Mouse (Mus musculus) embryonic facial prominence, embryonic 10.5 days (tissue): ENCODE measurements around the gene Pitx2. TPM values are rescaled to one million over a fixed set of nuclear protein-coding genes. Genes with fewer than 3 reads are reported as not detected.
A peak's percentile ranks its signal among the peaks of the same experiment; 100 is the strongest.

Source experiments
- DNase-seq: peaks from one replicate; pipeline ENCODE4 v3.0.0-alpha.2; 2017; ENCODE audit warnings: low spot score
- H3K27ac ChIP-seq: fragments of 300-500 bp; sonication (generic); replicated peaks from 2 replicates; pipeline ENCODE4 v1.5.1; 2016; ENCODE audit warnings: mild to moderate bottlenecking
- H3K27me3 ChIP-seq: fragments of 300-500 bp; sonication (generic); replicated peaks from 2 replicates; pipeline ENCODE4 v1.6.1; 2016; ENCODE audit warnings: low read depth, mild to moderate bottlenecking; ENCODE audit not compliant: poor library complexity, severe bottlenecking
- H3K36me3 ChIP-seq: fragments of 300-500 bp; sonication (generic); replicated peaks from 2 replicates; pipeline ENCODE4 v1.6.1; 2016; ENCODE audit warnings: mild to moderate bottlenecking, moderate library complexity
- H3K4me1 ChIP-seq: fragments of 300-500 bp; sonication (generic); 2 replicates; pipeline ENCODE4 v1.6.1; 2016
- H3K4me3 ChIP-seq: fragments of 300-500 bp; sonication (generic); 2 replicates; pipeline ENCODE4 v1.5.1; 2016; ENCODE audit warnings: mild to moderate bottlenecking, moderate library complexity
- H3K9me3 ChIP-seq: fragments of 300-500 bp; sonication (generic); 2 replicates; pipeline ENCODE4 v1.6.1; 2016; ENCODE audit warnings: mild to moderate bottlenecking
- WGBS: fragments of 180-500 bp; shearing (Covaris S2); methylation state at CpG from one replicate; pipeline ENCODE4 v1.1.7; 2016; 5-methylcytosine and 5-hydroxymethylcytosine counted together
- polyA plus RNA-seq: library from polyadenylated mRNA; unstranded; fragments of >200 nt; fragmentation: Nextera tagmentation; extraction: Ambion mirVana; gene quantifications from 2 replicates; pipeline ENCODE4 v1.2.1, GENCODE M21; 2016

The Pitx2 gene
- polyA plus RNA-seq, 1 experiment from 2014 or later: 41.4 TPM

DNA sequence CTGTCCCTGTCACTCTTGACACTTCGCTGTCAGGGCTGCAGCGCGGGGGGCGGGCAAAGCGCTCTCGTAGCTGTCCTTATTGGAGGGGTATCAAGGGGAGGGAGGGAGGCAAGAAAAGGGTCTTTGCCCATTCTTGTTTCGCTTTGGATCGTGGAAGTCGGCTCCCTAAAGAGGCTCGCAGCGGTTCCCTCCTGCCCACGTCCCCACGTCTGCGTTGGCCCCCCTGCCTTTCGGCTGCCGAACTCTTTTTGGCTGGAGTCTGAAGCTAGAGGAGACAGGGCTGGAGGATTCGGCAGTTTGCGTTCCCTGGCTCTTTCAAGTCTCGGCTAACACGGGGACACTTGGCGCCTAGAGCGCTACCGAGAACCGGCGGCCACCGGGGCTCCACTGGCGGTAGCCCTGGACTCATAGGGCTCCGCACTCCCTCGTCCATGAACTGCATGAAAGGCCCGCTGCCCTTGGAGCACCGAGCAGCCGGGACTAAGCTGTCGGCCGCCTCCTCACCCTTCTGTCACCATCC lies 14.5 kb downstream of the Pitx2 start:
- Histone ChIP-seq H3K27ac (peak overlapping the region; percentile 73), H3K9me3 (no peaks in the 10 kb centered on the region), H3K4me3 (peak overlapping the region; percentile 64), H3K27me3 (peaks cover 100% of the 10 kb centered on the region), H3K4me1 (peaks cover 41% of the 10 kb centered on the region), H3K36me3 (no peaks in the 10 kb centered on the region)
- under 1% methylated on average over 34 of the region's 34 CpGs for WGBS
- DNase-seq: no peak

DNA sequence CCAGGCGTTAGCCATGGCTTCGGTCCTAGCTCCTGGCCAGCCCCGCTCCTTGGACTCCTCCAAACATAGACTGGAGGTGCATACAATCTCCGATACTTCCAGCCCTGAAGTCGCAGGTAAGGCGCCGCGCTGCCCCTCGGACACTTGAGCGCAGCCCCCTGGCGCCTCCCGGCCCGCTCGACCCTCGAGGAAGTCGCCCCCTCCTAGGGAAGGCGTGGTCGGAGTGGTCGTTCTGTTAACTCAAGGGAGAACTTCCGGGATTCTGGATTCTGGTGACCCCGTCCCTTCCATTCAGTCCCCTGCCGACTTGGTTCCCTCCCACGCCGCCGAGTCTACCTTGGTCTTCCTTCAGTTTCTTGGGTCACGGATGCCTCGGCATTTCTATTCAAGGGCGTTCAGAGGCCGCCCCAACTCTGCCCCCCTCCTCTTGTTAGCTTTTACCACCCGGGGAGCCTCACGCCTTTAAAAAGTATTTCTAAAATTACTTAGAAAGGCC lies 15.0 kb downstream of the Pitx2 start:
- Histone ChIP-seq H3K27ac (peak overlapping the region; percentile 73), H3K36me3 (no peaks in the 10 kb centered on the region), H3K27me3 (peaks cover 100% of the 10 kb centered on the region), H3K4me3 (peak overlapping the region; percentile 64), H3K4me1 (peaks cover 41% of the 10 kb centered on the region), H3K9me3 (no peaks in the 10 kb centered on the region)
- WGBS: under 1% methylated on average over 31 of the region's 31 CpGs
- DNase-seq: peak; percentile 70

DNA sequence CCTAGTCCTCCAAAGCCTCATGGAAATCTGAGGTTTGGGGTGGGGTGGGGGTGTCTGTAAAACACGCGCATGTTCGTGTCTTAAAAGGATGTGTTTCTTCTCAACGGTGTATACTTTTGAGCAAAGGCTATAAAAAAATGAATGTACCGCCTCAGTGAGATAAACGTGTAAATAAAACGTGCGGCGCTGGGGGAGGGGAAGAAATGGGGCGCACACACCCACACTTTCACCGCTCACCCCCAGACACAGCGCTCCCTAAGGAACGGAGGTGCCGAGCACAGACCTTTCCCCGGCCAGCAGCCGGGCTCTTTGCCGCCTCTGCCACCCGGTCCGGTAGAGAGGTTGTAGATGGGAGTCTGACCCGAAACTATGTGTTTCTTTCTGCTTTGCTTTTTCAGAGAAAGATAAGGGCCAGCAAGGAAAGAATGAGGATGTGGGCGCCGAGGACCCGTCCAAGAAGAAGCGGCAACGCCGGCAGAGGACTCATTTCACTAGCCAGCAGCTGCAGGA lies 15.6 kb downstream of the Pitx2 start:
- WGBS: under 1% methylated on average over 26 of the region's 26 CpGs
- Histone ChIP-seq H3K4me3 (peak overlapping the region; percentile 64), H3K36me3 (no peaks in the 10 kb centered on the region), H3K27ac (peak overlapping the region; percentile 73), H3K27me3 (peaks cover 100% of the 10 kb centered on the region), H3K9me3 (no peaks in the 10 kb centered on the region), H3K4me1 (peaks cover 42% of the 10 kb centered on the region)
- peak; percentile 65 for DNase-seq

DNA sequence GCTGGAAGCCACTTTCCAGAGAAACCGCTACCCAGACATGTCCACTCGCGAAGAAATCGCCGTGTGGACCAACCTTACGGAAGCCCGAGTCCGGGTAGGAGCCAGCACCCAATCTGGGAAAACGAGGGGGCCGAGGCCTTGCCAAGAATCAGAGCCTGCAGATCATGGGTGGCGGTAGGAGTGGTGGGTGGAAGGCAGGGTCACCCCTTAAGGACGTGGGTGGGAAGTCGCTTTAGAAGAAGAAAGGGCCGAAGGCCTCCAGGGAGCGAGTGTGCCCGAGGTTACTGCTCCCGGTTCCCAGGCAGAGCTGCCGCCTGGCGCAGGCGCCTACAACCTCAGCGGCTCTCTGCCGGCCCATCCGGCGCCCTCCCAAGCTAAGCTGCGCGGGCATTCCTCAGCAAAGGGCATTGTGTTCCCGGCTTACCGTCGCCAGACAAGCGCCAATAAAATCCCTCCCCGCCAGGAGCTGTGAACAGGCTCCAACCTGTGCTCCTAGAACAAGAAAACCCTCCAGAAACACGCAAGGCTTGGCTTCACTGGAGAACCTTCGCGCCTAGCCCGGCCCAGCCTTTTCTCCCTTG lies 16.2 kb downstream of the Pitx2 start:
- Histone ChIP-seq H3K27ac (peak overlapping the region; percentile 73), H3K36me3 (no peaks in the 10 kb centered on the region), H3K4me3 (peak overlapping the region; percentile 64), H3K4me1 (peaks cover 47% of the 10 kb centered on the region), H3K27me3 (peaks cover 100% of the 10 kb centered on the region), H3K9me3 (no peaks in the 10 kb centered on the region)
- peak; percentile 80 for DNase-seq
- WGBS: 1% methylated on average over 35 of the region's 35 CpGs

DNA sequence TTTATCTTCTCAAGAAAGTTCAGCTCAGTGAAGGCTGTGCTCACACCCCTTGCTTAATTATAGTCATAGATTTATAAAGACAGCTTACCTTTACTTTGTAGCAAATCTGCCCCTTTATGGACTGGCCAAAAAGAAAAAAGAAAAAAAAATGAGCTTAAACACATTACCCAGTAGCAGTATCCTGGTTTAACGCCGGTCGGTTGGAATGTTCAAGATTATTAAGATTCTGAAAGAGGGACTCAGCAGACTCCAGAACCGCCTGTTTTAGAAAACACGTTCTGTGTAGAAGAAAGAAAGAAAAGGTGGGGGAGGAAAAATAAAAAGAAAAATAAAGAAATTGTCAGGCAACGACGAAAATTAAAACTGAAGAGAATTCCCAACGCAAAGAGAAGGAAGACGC lies 16.8 kb downstream of the Pitx2 start:
- DNase-seq: no peak
- Histone ChIP-seq H3K27ac (0 out of 2 replicates have a peak overlapping the region, but pooled peaks have one; percentile 65), H3K36me3 (no peaks in the 10 kb centered on the region), H3K4me1 (peaks cover 50% of the 10 kb centered on the region), H3K27me3 (peaks cover 100% of the 10 kb centered on the region), H3K9me3 (no peaks in the 10 kb centered on the region), H3K4me3 (peak overlapping the region; percentile 64)
- WGBS: 2% methylated on average over 9 of the region's 9 CpGs

DNA sequence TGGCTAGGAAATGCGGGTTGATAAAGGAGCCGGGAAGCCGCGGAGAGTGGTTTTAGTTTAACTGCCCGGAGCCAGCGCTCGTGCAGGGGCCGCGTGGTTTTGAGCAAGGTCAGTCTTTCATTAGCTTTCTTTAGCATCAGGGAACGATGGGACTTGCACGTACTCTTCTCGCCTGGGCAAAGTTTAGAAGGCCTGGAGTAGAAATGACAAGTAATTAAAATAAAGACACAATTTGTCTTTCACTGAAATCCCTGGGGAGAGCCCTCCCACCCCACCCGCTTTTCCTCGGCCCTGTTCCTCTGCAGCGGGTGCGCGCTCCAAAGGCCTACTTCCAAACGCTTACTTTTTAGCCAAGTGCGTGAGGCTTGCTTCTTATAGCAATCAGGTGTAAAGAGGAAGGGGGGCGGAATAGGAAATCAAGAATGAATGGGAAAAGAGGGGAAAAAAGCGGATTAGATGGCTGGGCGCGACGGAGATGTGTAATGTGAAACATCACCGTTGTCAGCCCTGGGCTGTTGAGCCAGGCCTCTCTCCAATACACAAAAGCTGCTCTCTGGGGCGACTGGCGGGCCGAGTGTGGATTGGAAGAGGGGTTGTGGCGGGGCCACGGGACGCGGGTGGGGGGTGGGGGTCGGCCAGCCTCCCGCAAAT lies 17.4 kb downstream of the Pitx2 start:
- H3K9me3 ChIP-seq: no peaks in the 10 kb centered on the region
- H3K4me3 ChIP-seq: peak overlapping the region; percentile 64
- no peaks in the 10 kb centered on the region for H3K36me3 ChIP-seq
- H3K27me3 ChIP-seq: peaks cover 100% of the 10 kb centered on the region
- H3K27ac ChIP-seq: peak overlapping the region; percentile 65
- under 1% methylated on average over 34 of the region's 34 CpGs for WGBS
- peaks cover 50% of the 10 kb centered on the region for H3K4me1 ChIP-seq
- DNase-seq: peak; percentile 70

DNA sequence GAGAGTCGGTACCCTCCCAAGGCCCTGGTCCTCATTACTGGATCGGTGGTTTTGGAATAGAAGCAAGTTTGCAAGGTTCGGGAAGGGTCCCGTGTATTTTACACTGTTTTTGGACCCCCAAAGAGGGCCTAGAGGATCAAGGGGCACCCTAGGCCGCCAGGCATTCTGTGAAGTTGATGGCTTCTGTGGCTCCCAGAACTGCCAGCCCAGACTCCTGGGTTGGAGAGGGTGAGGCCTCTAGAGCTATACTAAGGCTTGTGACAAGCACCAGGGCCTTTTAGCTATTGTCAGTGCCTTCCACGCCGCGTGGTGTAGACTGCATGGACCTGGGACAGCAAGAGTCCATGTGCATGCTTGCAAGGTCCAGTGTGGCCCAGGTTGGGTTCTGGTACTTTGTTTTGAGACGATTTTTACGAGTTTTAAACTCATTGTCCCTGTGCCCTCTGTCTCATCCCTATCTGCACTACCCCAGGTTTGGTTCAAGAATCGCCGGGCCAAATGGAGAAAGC lies 18.2 kb downstream of the Pitx2 start:
- H3K4me1 ChIP-seq: peaks cover 50% of the 10 kb centered on the region
- 2% methylated on average over 12 of the region's 12 CpGs for WGBS

DNA sequence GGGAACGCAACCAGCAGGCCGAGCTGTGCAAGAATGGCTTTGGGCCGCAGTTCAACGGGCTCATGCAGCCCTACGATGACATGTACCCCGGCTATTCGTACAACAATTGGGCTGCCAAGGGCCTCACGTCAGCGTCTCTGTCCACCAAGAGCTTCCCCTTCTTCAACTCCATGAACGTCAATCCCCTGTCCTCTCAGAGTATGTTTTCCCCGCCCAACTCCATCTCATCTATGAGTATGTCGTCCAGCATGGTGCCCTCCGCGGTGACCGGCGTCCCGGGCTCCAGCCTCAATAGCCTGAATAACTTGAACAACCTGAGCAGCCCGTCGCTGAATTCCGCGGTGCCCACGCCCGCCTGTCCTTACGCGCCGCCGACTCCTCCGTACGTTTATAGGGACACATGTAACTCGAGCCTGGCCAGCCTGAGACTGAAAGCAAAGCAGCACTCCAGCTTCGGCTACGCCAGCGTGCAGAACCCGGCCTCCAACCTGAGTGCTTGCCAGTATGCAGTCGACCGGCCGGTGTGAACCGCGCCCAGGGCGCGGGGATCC lies 18.8 kb downstream of the Pitx2 start:
- Histone ChIP-seq H3K4me1 (peaks cover 48% of the 10 kb centered on the region), H3K27me3 (peaks cover 100% of the 10 kb centered on the region)
- under 1% methylated on average over 41 of the region's 41 CpGs for WGBS

More for the DNA sequence above, 18.2 kb downstream of the Pitx2 start:
- Histone ChIP-seq H3K27ac (peak overlapping the region; percentile 65), H3K9me3 (no peaks in the 10 kb centered on the region), H3K4me3 (peak overlapping the region; percentile 64), H3K36me3 (no peaks in the 10 kb centered on the region), H3K27me3 (peaks cover 100% of the 10 kb centered on the region)
- no peak for DNase-seq

DNA sequence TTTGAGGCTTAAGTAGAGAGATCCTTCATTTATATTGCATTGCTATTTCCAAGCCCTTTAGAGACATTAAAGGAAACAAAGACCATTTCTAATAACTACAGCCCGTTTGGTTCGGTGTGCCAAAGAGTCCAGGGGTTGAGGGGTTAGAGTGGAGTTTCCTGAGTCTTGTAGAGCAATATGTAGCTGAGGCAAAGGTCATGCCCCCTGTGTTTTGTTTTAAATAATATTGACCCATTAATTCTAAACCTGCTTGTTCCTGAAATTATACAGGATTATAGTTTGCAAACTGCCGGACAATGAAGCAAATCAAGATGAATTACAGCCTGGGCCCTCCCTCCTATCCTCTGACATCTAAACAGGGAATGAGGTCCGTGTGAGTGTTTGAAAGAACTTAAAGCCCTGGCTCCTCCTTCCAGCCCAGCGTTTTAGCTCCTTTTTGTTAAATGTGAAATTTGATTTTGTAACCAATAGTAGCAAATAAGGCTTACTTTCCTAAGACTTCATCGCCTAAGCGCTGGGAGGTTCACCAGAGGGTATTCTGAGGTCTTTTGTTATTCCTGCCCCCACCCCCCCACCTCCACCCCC lies 20.5 kb downstream of the Pitx2 start:
- Histone ChIP-seq H3K36me3 (no peaks in the 10 kb centered on the region), H3K9me3 (no peaks in the 10 kb centered on the region), H3K27me3 (peaks cover 100% of the 10 kb centered on the region), H3K4me3 (0 out of 2 replicates have a peak overlapping the region, but pooled peaks have one; percentile 9), H3K4me1 (peaks cover 44% of the 10 kb centered on the region), H3K27ac (peak overlapping the region; percentile 40; the same call in 1 of the 2 replicates)
- 2% methylated on average over 7 of the region's 7 CpGs for WGBS
- peak; percentile 46 for DNase-seq

More for the DNA sequence above, 18.8 kb downstream of the Pitx2 start:
- H3K9me3 ChIP-seq: no peaks in the 10 kb centered on the region
- H3K4me3 ChIP-seq: peak overlapping the region; percentile 64
- peak; percentile 76 for DNase-seq
- H3K36me3 ChIP-seq: no peaks in the 10 kb centered on the region
- peak overlapping the region; percentile 57 for H3K27ac ChIP-seq

DNA sequence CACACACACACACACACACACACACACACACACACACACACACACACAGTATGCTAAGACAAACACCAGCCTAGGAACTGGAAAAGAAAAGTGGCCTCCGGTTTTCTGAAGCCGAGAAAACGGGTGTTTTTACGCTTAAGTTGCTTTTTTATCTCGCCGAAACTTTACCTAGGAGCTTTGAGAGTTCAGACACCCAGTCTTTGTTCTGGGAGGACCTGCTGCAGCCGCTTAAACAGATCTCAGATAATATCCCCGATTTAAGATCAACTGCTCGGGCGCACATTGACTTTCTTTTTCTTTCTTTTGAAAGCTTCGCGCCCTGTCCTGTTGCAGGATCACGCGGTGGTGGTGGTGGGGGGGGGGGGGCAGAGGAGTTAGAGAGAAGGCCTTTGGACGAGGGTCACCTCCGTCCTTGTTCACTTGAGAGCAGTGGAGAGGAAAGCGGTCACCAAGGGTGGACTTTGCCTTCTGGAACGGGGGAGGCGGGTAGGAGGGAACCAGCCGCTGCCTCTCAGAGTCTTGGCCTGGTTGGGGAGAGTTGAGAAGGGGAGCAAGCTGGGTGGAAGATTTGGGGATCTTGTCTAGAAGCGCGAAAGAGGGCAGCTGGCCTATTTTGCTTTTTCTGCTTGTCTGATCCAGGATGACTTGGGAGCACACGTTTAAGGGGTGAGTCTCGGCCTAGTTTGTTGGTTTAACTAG lies 21.2 kb downstream of the Pitx2 start:
- peak; percentile 57 for DNase-seq
- Histone ChIP-seq H3K27ac (peak overlapping the region; percentile 40; the same call in 1 of the 2 replicates), H3K4me1 (peaks cover 44% of the 10 kb centered on the region), H3K4me3 (0 out of 2 replicates have a peak overlapping the region, but pooled peaks have one; percentile 9), H3K9me3 (no peaks in the 10 kb centered on the region), H3K27me3 (peaks cover 100% of the 10 kb centered on the region), H3K36me3 (no peaks in the 10 kb centered on the region)
- WGBS: 1% methylated on average over 24 of the region's 24 CpGs

DNA sequence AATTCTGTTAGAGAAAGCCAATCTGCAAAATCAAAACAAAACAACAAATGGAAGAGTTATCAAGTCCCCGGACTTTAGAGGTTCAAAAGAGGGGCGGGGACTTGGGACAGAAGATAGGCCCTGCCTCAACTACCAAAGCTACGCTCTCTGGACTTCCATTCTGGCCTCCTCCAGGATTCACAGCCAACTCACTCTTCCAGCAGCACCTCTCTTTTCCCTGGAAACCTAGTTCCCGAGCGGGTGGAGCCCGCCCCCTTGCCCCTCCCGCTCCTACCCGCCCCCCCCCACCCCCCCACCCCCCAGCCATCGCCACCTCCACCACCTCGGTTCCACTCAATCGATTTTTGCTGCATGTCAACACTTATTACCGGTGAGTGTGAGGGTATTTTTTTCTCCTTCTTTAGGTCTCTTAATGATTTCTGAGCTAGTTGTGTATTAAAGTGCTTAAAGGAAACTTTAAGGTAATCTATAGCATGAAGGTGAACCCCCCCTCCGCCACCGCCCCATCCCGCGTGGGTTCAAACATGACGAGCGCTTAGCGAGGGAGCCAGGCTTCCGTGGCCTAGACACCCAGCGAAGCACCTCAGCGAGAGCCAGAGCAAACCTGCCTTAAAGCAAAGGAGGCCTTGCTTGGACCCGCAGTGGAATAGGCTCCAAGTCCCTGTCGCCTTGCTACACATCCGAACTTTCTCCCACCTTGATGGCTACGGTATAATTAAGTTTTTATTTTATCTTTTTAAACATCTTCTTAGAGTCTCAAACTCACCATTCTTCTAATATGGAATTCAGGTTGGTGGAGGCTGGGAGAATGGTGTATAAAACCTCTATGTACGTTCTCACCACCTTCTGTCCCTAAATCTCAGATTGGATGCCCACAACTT lies 21.9 kb downstream of the Pitx2 start:
- Histone ChIP-seq H3K27me3 (peaks cover 100% of the 10 kb centered on the region), H3K27ac (no peak overlapping the region), H3K9me3 (no peaks in the 10 kb centered on the region), H3K4me3 (0 out of 2 replicates have a peak overlapping the region, but pooled peaks have one; percentile 18), H3K36me3 (no peaks in the 10 kb centered on the region), H3K4me1 (peaks cover 46% of the 10 kb centered on the region)
- peak; percentile 52 for DNase-seq
- WGBS: 2% methylated on average over 26 of the region's 27 CpGs
